Mouse (Mus musculus) spleen, postnatal 10 days (tissue): Measurements from ENCODE around the gene Bbs9.

Experiments used
- DNase-seq, 2 experiments: peaks; one replicate each; pipeline ENCODE4 v3.0.0; 2021 to 2022; ENCODE audit warnings: low spot score in 2 of 2

The Bbs9 gene

GRCm38 (mm10) chr9:22632800-22633485 lies 157.4 kb downstream of the Bbs9 start:
- no peak for DNase-seq

- peak in 1 of 2 experiments; percentile 22 for DNase-seq
Observed at GRCm38 (mm10) chr9:22638502-22638901, 163.0 kb downstream of the Bbs9 start.

GRCm38 (mm10) chr9:22640683-22641431 lies 165.3 kb downstream of the Bbs9 start:
- DNase-seq, result peak in 1 of 2 experiments; percentile 30

- no peak for DNase-seq
Observed at GRCm38 (mm10) chr9:22645844-22646390, 170.4 kb downstream of the Bbs9 start.

GRCm38 (mm10) chr9:22646461-22646860 lies 170.9 kb downstream of the Bbs9 start:
- DNase-seq, result no peak

- no peak for DNase-seq
Observed at GRCm38 (mm10) chr9:22648163-22648562, 172.6 kb downstream of the Bbs9 start.

GRCm38 (mm10) chr9:22649606-22650005 lies 174.1 kb downstream of the Bbs9 start:
- DNase-seq, result peak in 1 of 2 experiments; percentile 46

- no peak for DNase-seq
Observed at GRCm38 (mm10) chr9:22650781-22651180, 175.3 kb downstream of the Bbs9 start.

GRCm38 (mm10) chr9:22651619-22652018 lies 176.1 kb downstream of the Bbs9 start:
- DNase-seq, result peak in 1 of 2 experiments; percentile 27

GRCm38 (mm10) chr9:22654726-22655393 lies 179.3 kb downstream of the Bbs9 start:
- DNase-seq, result no peak

- no peak for DNase-seq
Observed at GRCm38 (mm10) chr9:22657216-22657615, 181.7 kb downstream of the Bbs9 start.

GRCm38 (mm10) chr9:22665155-22665554 lies 189.6 kb downstream of the Bbs9 start:
- DNase-seq, result no peak

GRCm38 (mm10) chr9:22672937-22673336 lies 197.4 kb downstream of the Bbs9 start:
- DNase-seq, result no peak

GRCm38 (mm10) chr9:22677132-22677829 lies 201.8 kb downstream of the Bbs9 start:
- no peak for DNase-seq

- DNase-seq, result no peak
Observed at GRCm38 (mm10) chr9:22677997-22678396, 202.5 kb downstream of the Bbs9 start.

GRCm38 (mm10) chr9:22678496-22678895 lies 203.0 kb downstream of the Bbs9 start:
- no peak for DNase-seq

- DNase-seq, result no peak
Observed at GRCm38 (mm10) chr9:22679485-22679884, 204.0 kb downstream of the Bbs9 start.

- no peak for DNase-seq
Observed at GRCm38 (mm10) chr9:22680031-22680430, 204.5 kb downstream of the Bbs9 start.

GRCm38 (mm10) chr9:22680484-22680883 lies 205.0 kb downstream of the Bbs9 start:
- no peak for DNase-seq

GRCm38 (mm10) chr9:22683786-22684185 lies 208.3 kb downstream of the Bbs9 start:
- no peak for DNase-seq

- DNase-seq, result no peak
Observed at GRCm38 (mm10) chr9:22686765-22687472, 211.4 kb downstream of the Bbs9 start.
